Mouse (Mus musculus) heart, postnatal 10 days (tissue): ENCODE measurements around the gene Gm11213. TPM values are rescaled to one million over a fixed set of nuclear protein-coding genes. Genes with fewer than 3 reads are reported as not detected.

Experiments
- DNase-seq, 2 experiments: peaks; one replicate each; pipeline ENCODE4 v3.0.0; 2021
- intact Hi-C: fragments of 180-260 bp; cut with DNase I; formaldehyde crosslinking; loops from one replicate; pipeline ENCODE4 v1.15.1; 2025
- total RNA-seq, 2 experiments: library from RNA; stranded (reverse); gene quantifications; 2 replicates each; pipeline ENCODE4 v1.2.3; 2021

Gene Gm11213
- not detected for total RNA-seq

DNA sequence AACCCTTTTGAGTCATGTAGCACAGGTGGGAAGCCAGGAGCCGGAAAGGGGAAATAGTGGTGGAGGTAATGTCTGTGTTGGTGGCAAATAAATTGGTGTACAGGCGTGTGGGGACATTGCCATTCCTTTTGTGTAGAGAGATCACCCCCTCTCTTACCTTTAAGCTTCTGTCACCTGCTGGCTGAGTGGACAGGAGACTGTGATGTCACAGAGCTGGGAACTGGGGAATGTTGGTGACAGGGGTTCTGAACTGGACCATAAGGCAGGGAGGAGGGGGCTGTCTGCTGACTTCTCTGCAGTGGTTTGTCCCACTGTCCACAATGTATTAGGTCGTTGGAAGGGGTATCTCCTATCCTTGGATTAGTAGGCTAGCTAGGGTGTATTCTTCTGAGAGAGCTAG lies at the start of gene Gm11213:
Gene Gm11213 (minus strand): TSS at position 317 of the 400 bp plus-strand sequence.
- intact Hi-C loops = no loop called here
- DNase-seq = no peak

DNA sequence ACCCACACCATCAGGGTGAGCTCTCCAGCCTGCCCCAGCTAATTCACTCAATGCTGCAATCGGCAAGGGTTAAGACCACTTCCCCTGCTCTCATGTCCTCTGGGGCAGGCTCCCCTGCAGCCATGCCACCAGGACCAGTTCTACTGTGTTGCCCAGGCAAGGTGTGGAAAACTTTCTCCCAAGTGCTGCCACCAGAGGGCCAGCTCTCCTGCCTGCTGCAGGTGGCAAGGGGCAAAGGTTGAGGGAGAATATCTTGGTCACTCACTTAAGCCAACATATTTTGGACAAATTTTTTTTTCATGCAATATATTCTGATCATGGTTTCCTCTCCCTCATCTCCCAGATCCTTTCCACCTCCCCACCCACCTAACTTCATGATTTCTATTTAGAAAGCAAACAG lies 49.3 kb upstream of the Gm11213 start:
- intact Hi-C loops = no loop called here
- peak in 1 of 2 experiments; percentile 8 for DNase-seq

DNA sequence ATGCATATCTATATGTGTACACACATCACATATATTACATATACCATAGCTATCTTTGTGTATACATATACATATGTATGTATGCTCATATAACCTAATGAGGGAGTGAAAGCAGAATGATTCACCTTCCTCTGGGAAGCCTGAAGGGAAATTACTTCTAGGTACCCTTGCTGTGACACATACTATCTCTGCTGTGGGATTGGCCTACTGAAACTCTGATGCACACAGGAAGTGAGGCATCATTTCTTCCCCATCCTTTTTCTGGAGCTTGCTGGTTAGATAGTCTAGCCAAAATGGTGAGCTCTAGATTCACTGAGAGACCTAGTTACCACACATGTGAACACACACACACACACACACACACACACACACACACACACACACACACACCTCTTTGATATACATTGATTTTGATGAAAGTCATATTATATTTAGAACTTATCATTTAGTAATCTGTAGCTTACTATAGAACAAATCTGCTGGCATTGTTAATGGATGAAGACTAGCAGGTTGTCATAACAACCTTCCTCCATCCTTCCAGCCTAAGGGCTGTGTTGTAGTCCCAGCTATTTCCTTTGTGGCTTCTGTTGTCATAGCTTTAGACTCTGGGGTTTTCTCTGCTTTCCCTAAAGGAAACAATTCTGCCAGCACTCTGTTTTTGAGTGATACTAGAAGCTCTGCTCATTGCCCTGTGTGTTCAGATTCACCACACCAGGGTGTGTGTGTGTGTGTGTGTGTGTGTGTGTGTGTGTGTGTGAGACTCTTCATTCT lies 39.1 kb upstream of the Gm11213 start:
- intact Hi-C loops = no loop called here
- no peak for DNase-seq

DNA sequence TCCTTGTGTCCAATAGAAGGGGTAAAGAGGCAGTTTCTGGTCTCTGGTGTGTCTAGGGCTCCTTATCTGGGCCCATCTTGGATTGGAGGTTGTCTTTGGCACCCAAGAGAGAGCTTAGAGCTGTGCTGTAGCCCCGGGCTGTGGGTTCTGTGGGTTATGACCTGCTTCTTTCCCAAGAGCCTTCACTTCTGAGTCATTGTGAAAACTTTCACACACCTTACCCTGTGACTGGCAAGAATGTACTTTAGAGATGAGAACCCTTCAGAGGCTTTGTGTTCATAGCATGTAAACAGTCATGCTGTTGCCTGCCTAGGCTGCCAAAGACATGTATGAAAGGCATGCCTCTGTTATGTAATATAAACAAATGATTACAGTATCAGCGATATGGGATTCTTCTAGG lies 34.8 kb upstream of the Gm11213 start:
- no peak for DNase-seq
- intact Hi-C loops = no loop called here

DNA sequence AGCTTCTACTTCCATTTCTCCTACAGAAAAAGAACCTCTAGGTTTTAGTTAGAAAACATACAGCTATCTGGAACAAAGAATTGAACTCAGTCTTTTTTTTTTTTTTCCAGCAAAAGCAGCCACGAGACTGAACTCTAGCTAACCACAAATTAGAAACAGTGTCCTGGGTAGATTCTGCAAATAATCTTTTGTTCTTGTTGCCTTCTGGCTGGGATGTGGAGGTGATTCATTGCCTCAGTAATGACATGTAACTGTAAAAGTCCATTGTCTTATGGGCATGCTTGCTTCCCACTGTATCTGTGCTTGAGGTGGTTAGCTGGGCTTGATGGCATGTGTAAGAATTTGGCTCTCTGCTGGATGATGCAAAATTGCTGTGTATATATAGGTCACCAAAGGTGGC lies 33.5 kb upstream of the Gm11213 start:
- DNase-seq = no peak
- intact Hi-C loops = no loop called here

DNA sequence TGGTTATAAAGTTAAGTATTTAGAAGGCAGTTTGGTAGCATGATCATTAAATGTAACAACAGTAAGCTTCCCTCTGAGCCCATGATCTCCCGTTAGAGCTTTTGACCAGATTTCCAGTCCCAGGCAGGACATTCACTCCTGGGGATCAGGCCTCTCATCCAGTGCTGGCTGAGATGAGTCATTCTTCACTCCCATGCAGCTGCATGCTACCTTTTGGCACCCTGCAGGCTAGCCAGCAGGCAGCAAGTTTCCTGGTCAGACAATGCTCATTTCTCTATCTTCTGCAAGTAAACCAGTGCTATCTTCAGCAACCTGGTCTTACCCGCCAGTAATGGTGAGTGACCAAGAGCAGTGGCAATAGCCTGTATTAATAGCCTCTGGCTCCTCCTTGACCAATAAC lies 28.1 kb upstream of the Gm11213 start:
- DNase-seq = no peak

DNA sequence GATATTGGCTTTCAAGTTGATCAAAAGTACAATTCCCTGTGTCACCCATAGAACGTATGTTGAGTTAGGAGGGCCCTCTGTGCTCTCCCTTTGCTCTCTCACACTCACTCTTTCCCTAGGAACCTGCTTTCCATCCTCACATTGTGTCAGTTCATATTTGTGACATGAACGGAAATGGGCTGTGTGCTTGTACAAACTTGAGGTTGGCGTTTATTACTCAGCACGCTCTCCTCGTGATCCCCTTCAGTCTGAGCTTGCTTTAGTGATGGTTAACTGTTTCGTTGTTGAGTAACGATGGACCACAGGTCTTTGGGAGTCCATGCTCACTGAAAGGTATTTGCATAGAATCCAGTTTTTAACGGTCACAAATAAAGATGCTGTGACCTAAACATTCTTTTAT lies 22.1 kb upstream of the Gm11213 start:
- DNase-seq = no peak
- intact Hi-C loops = no loop called here

More for the DNA sequence above, 28.1 kb upstream of the Gm11213 start:
- intact Hi-C loops = no loop called here

DNA sequence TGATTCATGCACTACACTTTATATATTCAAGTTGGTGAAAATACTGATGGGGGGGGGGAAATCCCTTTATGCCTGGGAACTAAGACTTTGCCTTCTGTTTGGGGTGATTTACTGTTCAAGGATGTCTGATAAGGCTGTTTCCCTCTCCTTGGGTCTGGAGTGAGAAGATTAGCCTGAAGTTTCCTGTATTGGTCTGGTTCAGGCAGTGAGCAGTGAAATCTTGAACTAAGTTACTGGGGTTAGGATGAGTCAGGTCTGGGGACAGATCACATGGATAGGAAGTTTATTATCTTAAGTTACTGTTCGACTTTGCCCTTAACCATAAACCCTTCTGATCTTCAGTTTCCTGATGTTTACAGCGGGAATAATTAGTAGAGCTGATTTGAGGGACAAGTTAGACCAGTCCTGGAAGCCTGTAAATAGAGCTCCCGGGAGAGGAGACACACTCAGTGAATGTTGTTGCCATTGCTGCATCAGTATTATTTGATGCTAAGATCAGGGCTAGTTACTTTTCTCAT lies 20.6 kb upstream of the Gm11213 start:
- intact Hi-C loops = no loop called here

DNA sequence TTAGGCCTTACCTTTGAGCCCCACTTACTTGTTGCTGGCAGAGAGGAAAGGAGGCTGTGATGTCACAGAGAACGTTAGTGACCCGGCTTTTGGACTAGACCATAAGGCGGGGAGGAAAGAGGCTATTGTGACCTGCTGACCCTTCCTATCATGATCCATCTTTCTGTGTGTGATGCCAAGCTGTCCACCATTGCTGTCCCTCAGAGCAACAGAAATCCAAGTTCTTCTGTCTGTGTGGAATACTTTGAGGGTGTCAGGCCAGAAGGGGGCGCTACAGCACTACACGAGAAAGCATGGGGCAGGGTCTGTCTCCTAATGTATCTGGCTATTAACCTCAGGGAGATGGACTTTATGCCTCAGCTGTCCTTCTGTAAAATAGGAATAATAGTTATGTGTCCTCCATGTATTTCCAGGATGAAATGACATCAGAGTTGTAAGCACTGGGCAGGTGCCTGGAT lies 17.3 kb upstream of the Gm11213 start, which contains the start of gene Tex48:
Gene Tex48 (minus strand): TSS at position 51 of the 458 bp plus-strand sequence.
- DNase-seq = peak in 1 of 2 experiments; percentile 13
- intact Hi-C loops = loop anchor here (5.0 kb wide), 2 partner anchors 220 to 325 kb away; no protein-coding TSS in a partner anchor

More for the DNA sequence above, 20.6 kb upstream of the Gm11213 start:
- DNase-seq = no peak

DNA sequence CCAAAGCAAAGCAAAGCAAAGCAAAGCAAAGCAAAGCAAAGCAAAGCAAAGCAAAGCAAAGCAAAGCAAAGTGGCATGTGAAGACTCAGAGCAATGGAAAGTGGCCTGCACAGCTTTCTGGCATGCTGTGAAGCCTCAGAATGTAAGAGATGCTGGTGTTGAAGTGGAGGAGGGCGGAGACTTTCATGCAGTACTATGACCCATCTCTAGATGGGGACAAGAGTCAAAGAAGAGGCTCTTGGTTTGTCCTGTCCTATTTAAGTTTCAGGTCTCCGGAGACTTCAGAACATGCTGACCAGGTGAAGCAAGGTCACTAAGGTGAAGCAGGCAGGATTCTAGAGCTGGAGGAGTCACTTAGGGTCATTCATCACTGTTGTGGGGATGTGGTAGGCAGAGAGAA lies 16.8 kb upstream of the Gm11213 start:
- intact Hi-C loops = loop anchor here (5.0 kb wide), 2 partner anchors 220 to 325 kb away; no protein-coding TSS in a partner anchor
- DNase-seq = no peak

DNA sequence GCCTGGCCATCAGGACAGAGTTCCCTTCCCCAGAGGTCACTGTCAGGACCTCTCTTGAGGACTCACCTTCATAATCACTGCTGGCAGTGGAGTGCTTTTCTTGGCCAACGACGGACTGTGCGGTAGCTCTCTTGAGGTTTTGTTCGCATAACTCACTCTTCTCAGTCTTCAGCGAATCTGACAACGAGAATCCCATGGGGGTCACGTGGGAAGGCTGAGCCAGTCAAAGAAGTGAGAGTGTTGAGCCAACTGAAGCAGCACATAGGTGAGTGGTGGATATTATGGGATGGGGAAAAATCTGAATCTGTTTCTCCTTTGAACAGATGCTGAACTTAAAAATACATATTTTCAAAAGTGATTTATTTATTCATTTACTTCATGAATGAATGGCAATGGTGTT lies 3.3 kb upstream of the Gm11213 start:
- DNase-seq = no peak
- intact Hi-C loops = no loop called here

DNA sequence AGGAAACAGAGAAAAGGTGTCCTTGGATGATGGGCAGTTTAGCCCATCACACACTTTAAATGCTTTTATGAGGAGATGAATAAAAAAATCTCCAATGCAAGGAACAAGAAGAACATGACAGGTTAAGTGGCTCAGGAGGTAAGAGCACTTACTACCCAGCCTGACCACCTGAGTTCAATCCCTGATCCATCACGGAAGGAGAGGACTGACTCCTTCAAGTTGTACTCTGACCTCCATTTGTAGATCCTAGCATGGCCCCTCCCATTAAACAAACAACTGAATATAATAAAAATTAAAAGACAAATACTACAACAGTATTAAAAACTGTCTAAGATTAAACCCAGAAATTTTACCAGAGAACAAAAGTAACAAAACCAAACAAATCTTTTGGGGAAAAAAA lies 907 bp upstream of the Gm11213 start:
- intact Hi-C loops = no loop called here
- DNase-seq = no peak

DNA sequence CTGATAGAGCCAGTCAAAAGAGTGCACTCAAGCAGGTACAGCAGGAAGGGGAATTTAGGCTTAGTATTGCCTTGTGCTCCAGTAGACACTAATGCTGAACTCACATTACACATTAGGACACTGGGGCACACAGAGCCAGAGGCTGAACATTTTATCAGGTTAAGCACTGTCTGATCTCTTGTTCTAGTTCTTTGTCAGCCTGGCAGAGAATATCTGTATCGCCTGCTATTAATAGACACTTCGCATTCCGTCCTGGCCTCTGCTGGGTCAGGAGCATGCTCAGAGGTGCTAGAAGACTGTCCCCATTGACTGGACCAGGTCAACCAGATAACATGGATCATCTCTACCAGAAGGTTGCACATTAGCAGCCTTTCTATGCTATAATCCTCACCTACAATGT lies 484 bp upstream of the Gm11213 start:
- intact Hi-C loops = no loop called here
- peak; percentile 18 to 53 for DNase-seq

DNA sequence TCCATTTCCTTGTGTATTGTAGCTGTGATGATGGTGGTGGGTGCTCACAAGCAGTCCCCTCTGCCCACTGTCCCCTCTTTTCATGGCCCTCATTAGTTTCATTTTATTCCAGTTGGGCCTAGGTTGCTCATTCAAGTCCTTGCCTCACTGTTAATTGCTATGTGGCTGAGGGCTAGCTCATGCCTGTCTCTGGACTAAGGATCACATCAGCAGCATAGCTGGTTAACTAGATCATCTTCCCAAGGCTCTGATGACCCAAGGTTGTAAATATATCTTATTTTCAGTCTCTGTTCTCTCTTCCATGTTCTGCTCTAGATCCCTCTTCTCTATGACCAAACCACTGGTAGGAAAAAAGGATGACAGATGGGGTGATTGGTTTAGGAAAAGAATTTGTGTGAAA lies 3.8 kb downstream of the Gm11213 start:
- intact Hi-C loops = no loop called here
- DNase-seq = no peak

DNA sequence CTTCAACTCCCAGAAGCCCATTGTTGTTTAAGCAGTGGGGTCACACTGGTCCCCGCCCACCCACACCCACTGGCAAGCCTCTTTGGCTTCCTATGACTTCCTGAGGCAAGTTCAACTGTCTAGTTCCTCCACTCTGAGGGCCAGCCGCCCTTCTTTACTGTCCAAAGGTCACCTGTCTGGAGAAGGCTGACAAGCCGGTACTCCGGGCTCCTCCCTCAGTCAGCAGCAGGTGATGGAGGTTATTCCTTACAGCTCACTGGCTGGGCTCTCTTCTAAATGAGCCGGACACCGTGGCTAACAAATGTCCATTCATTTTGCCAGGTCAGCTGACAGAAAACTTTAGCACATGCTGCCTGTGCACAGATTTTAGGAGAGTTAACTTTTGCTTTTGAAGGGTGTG lies 4.3 kb downstream of the Gm11213 start:
- intact Hi-C loops = no loop called here

DNA sequence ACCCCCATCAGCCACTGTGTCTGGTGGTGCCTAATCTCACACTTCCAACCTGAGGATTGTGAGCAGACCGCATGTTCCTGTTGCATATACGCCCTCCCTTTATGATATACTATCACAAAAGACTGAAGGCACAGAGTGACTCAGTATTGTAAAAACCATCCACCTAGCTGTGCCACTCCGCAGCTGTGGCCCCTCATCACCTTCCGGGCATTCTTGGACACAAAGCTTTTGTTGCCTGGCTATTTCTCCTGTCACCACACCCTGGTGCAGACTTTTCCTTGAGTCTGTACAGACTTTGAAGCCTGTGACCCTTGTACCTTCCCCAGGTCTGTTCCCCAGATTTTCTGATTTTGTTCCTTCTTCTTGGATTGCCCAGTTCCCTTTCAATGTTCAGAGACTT lies 9.1 kb downstream of the Gm11213 start:
- intact Hi-C loops = no loop called here
- no peak for DNase-seq

More for the DNA sequence above, 4.3 kb downstream of the Gm11213 start:
- no peak for DNase-seq

DNA sequence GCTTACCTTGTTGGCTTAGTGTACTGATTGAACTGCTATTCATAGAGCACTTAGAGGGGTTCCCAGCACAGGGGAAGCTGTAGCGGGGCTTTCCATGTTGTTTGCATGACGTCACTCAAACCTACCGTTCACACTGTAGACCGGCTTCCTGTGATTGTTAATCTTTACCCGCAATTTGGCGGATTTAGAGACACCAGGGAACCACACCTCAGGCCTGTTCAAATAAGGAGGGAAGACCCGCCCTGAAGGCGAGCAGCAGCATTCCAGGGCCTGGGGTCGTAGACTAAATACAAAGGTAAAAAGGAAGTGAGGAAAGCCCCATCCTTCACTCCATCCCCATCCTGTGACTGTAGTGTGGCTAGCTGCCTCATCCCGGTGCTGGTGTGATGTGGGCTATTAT lies 9.8 kb downstream of the Gm11213 start:
- no peak for DNase-seq
- intact Hi-C loops = no loop called here

DNA sequence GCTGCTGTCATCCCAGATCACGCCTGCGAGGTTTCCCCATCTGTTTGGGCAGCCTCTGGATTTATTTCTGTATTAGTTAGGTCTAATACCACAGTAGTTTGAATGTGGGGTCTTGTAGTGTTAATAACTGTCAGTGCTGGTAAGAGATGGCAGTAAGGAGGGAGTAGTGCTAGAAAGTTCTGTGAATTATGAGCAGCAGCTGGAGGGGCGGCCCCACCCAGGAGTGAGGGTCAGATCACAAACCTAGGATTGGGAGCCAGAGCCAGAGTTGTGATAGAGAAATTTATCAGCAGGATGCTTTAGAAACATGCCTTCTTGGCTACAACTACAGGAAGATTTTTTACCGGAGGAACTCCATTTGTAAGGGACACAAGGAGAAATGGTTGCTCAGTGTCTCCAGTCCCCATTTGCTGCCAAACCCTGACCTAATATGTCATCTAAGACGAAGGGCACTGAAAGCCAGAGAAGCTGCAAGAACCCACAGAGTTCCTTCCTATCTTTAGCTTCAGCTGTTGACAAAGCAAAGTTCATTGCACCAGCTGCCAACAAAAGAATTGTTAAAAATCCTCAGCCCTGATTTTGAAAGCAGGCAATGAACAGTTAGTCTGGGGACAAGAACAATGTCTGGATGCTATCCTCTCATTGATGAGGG lies 10.5 kb downstream of the Gm11213 start:
- DNase-seq = peak; percentile 55 to 60
- intact Hi-C loops = no loop called here

DNA sequence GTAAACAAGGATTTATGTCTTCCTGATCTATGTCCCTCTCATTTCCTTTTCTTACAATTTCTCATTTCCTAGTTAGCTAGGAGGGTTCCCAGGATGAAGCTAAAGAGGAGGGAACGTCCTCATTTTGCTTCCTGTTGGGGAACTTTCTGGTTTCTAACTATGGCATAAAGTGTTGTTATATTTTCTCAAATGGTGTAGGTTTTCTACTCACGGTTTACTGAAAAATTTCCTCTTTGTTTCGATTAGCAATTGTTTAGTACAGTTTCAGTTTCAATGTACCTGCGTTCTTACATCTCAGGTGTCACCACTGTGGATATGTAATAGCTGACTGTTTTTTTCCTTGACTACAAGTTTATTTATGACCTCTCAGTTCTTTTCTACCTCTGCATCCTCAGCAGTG lies 14.5 kb downstream of the Gm11213 start:
- intact Hi-C loops = no loop called here
- DNase-seq = no peak

DNA sequence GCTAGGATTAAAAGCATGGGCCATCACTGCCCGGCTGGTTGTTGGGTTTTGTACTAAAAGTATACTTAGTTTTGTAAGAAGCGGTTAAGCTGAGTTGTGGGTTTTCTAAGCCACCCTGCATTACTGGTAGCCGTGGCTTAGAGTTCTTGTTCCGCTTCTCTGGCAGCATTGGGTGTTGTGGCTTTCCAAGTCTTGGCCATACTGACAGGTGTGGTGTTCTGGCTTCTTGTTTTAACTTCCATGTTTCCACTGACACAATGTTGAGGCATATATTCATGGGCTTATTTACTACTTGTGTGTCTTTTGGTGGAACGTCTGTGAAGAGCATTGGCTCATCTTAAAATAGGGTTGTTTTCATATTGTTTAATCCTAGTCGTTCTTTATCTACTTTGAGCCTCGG lies 15.1 kb downstream of the Gm11213 start:
- no peak for DNase-seq
- intact Hi-C loops = no loop called here

DNA sequence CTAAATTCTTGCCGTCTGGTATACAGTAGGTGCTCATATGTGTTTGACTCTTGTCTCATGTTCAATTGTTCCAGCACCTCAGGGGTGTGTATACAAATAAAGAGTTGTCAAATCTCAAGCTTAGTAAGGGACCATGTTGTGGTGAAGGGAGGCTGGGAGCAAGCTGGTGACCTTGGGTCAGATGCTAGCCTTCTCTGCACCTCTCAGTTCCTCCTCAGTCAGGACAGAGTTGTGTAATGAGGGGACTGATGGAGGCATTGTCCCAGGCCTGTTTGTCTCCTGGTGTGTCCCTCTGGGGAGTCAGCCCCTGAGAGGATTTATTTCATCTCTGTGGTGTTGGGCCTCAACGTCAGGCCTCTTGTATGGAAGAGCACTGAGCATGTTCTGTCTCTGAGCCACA lies 18.8 kb downstream of the Gm11213 start:
- intact Hi-C loops = no loop called here
- DNase-seq = no peak

DNA sequence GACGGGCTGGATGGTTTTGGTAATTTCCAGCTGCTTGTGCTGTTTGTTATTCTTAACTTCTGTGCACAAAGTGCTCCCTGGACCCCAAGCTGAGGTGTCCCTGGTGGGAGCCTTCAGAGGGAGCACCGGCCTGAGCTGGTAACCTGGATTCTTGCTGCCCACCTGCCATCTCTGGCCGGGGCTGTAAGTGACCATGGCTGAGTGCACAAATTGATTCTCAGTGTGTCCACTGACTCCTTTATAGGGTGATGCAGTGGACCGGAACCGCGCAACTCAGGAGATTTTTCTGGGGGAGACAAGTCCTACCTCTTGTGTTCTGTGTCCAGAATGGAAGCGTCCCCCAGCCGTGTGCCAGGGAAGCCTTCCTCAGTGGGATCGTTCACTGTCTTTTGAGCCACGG lies 19.8 kb downstream of the Gm11213 start:
- DNase-seq = no peak

More for the DNA sequence above, 19.8 kb downstream of the Gm11213 start:
- intact Hi-C loops = no loop called here
